Mouse (Mus musculus) frontal cortex, postnatal 36 days (tissue): Measurements from ENCODE around the gene Psma5.
A peak's percentile ranks its signal among the peaks of the same experiment; 100 is the strongest.

Source experiments
- DNase-seq, 2 experiments: peaks; one replicate each; pipeline ENCODE4 v3.0.0; 2022; ENCODE audit warnings: low spot score in 2 of 2

Psma5 gene

GRCm38 (mm10) chr3:108304747-108305146 lies 48.0 kb downstream of the Psma5 start:
- no peak for DNase-seq

DNA sequence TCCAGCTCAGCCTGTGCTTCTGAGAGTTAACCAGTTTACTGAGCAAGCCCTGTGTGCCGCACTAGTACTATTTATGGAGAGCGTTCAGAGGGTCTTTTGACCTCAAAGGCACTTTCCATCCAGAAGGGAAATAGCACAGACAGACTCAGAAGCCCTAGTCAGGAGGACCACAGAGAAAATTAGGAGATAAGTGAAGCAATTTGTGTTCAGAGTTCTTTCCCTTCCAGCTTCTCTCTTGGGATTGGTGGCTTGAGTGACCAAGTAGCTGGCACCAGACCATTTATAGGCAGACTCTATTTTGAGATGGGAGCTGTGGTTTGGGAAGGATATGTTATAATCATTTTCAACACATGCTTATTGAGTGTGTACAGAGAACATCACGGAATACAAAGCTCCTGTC lies 49.7 kb downstream of the Psma5 start:
- peak in 1 of 2 experiments; percentile 14 for DNase-seq

- DNase-seq, result peak in 1 of 2 experiments; percentile 38
Observed at GRCm38 (mm10) chr3:108307485-108307884, 50.8 kb downstream of the Psma5 start.

- no peak for DNase-seq
Observed at GRCm38 (mm10) chr3:108310921-108311341, 54.2 kb downstream of the Psma5 start.

DNA sequence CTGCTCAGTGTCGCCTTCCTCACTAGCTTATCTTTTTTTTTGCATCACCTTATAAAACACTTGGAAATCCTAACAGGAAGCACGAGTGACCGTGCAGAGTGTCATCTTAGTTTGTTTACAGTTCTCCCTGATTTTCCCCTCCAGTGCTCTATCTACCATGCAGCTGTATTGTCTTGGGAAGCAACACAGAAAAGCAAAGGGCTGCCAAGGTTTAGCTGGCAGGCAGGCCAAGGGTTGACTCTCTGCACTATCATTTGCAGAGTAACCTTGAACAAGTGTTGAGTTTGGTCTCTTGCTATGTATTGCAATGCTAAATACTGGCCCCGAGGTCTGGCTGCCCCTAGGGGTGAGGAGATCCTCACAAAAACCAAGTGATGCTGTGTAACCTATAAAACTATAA lies 55.0 kb downstream of the Psma5 start:
- no peak for DNase-seq

DNA sequence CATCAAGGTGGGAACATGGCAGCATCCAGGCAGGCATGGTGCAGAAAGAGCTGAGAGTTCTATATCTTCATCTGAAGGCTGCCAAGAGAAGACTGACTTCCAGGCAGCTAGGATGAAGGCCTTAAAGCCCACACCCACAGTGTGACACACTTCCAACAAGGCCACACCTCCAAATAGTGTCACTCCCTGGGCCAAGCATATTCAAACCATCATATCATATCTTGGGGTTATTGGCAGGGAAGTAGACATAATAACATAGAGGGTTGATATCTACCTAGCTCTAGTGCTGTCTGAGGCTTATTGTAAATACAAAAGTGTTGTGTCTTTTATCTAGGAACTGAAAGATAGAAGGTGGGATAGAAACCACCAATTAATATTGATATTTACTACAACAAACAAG lies 55.7 kb downstream of the Psma5 start:
- DNase-seq, result no peak

DNA sequence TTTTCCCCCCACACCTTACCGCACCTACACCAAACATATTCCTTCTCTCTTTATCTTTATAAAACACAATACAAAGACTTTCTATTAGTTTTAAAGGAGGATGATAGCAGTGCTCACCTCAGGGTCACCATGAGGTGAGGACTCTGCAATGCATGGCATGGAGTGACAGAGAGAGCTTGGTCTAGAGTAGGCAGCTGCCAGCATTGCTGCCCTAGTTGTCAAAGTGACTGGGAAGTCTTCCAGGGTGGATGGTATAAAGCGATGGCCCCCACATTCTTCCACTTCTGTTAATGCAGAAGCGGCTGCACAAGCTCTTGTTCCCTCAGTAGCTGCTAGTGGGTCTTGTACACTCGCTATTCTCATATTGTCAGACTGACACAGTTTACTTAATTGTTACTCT lies 56.4 kb downstream of the Psma5 start:
- DNase-seq, result no peak

DNA sequence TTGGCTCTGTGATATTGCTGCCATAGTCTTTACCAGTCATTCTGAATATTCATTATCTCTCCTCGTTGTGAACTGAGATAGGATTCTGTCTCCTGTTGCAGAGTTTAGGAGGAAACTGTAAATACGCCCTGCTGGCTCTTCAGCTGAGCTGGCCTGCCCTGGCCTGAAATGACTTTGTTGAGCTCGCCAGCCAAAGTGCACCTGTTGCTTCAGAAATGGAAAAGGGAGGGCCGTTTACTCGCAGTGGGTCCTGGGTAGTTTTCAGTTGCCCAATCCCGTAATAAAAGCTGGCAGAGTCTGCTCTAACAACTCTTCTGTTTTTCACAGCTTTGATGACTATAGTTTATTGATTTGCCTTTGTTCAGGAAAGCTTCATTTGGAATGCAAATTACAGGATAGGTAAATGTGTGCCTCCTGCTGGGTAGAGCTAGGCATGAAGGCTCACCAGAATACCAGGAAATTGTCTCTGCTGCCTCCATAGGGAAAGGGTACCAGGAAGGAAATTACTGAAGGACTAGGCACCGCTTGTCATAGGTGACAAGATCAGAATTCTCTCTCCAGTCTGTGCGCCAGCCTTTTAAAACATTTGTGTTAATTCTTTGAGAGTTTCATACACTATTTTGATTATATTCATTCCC lies 57.4 kb downstream of the Psma5 start:
- no peak for DNase-seq

DNA sequence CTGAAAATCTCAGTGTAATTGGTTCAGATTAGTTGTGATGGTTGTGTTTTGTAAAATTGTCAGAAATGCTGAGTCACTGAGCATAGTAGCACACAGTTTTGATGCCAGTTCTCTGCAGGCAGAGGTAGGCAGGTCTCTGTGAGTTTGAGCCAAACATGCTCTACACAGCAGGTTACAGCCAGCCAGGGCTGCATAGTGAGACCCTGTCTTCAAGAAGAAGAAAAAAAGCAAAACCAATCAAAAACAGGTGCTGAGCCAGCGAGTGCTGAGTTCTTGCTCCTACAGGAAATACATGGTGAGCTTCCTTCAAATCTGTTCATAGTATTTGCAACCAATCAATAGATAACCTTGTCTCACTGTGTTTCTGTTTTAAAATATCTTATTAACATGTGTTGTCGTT lies 61.8 kb downstream of the Psma5 start:
- DNase-seq, result no peak

- DNase-seq, result no peak
Observed at GRCm38 (mm10) chr3:108321671-108322070, 64.9 kb downstream of the Psma5 start.

DNA sequence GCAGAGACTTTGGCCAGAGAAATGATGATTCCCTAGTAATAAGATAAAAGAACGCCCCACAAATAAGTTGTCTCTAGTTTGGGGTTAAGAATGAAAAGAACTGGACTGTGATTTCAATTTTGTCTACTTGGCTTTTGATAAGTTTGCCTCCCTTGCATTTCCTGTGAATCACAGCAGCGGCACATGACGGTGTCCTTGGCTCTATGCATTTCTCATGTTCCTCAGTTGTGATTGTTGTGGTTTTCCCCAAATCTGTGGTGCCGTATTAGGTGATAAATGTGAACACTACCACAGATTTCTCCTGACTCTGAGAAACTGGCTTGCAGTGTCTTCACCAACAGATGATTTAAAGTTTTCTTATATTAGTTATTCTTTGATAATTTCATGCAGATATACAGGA lies 65.4 kb downstream of the Psma5 start:
- DNase-seq, result no peak

- DNase-seq, result no peak
Observed at GRCm38 (mm10) chr3:108322962-108323361, 66.2 kb downstream of the Psma5 start.

- DNase-seq, result no peak
Observed at GRCm38 (mm10) chr3:108324837-108325236, 68.1 kb downstream of the Psma5 start.

- DNase-seq, result no peak
Observed at GRCm38 (mm10) chr3:108325521-108325920, 68.8 kb downstream of the Psma5 start.

- DNase-seq, result peak; percentile 44 to 74
Observed at GRCm38 (mm10) chr3:108327275-108327674, 70.5 kb downstream of the Psma5 start.

DNA sequence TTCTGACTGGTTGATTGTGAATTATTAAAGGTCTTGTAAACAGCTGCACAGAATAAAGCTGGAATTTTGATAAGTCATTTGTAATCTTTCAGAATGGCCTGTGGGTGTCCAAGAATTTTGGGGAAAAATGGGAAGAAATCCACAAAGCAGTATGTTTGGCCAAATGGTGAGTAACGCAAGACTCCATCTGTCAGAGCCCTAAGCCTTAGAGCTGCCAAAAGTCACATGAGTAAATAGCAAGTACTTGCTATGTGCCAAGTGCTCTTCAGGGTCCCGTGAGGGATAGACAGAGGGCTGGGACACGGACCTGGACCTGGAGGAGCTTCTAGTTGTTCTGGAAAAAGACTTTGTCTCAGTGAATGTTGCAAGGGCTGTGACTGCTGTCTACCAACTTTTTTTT lies 71.2 kb downstream of the Psma5 start:
- no peak for DNase-seq

DNA sequence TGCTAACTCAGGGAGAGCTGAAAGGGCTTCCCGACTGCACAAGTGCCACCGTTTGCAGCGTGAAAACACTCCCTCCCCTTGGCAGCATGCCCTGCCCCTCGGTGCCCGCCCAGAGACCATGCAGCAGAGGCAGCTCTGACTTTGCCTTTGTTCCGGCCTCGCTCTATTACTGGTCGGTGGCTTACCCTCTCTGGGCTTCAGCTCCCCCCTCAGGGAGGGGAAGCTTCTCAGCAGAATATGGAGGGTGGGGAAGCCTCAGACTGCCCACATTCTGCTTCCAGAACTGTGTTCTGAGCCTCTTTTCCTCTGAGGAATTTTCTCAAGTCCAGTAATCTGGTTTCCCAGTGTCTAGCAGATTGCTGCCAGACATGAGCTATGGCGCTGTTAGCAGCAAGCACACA lies 71.7 kb downstream of the Psma5 start:
- DNase-seq, result peak in 1 of 2 experiments; percentile 48
